Mouse (Mus musculus) bone marrow macrophage, adult 2 months (primary cell): ENCODE measurements around the gene Hist1h2bb.

Source experiments
- CTCF ChIP-seq: IDR thresholded peaks from 2 replicates; pipeline ENCODE4 v1.5.1; 2012; ENCODE audit warnings: low read depth, mild to moderate bottlenecking, low read length, moderate library complexity
- POLR2A ChIP-seq: IDR thresholded peaks from 2 replicates; pipeline ENCODE4 v1.6.1; 2012; ENCODE audit warnings: mild to moderate bottlenecking, low read depth, low read length, borderline replicate concordance

GRCm38 (mm10) chr13:23759251-23759771 is 12.8 kb downstream of the Hist1h2bb start:
- TF ChIP-seq POLR2A: no peak
- TF ChIP-seq CTCF: no peak
